ENCODE assay signal across 11 mouse cellular contexts in genomic region chr8:79375775-79376123, GRCm38 (mm10). TPM values are rescaled to one million over a fixed set of nuclear protein-coding genes. Genes with fewer than 3 reads are reported as not detected.
DNase-seq lines count a peak whose midpoint lies in the region; ATAC-seq and TF ChIP-seq lines count a peak whose summit lies in the region.
"Had no signal": no experiment of that assay in that cellular context is flagged by ENCODE, and none has a peak within 500 bp of the region (broad histone marks: within the 10 kb centered on the region; RNA-seq: fewer than 3 reads in every experiment).

No protein-coding gene starts in this region.

- H3K36me3 ChIP-seq in heart, embryonic 16.5 days (ENCODE audit: control insufficient read depth, insufficient read depth) = peaks cover 9% of the 10 kb centered on the region; the same call in 1 of the 2 replicates
- no peaks in the 10 kb centered on the region for H3K36me3 ChIP-seq in G1E (replicated peaks)
- H3K36me3 ChIP-seq in liver, embryonic 11.5 days (ENCODE audit: control insufficient read depth, insufficient read depth, low read length) = no peaks in the 10 kb centered on the region
- H3K36me3 ChIP-seq in forebrain, embryonic 12.5 days (replicated peaks) = peaks cover 15% of the 10 kb centered on the region
- H3K36me3 ChIP-seq in hindbrain, embryonic 13.5 days = peaks cover 19% of the 10 kb centered on the region
- no peaks in the 10 kb centered on the region; the same call in 1 of the 2 replicates for H3K36me3 ChIP-seq in hindbrain, embryonic 16.5 days (ENCODE audit: control insufficient read depth, insufficient read depth, low read length)

- H3K9ac ChIP-seq in heart, embryonic 16.5 days (ENCODE audit: low read length) = 0 out of 2 replicates have a peak overlapping the region, but pooled peaks have one; percentile 22
- H3K9ac ChIP-seq in liver, embryonic 11.5 days (ENCODE audit: low read depth, low read length) = no peak overlapping the region
- no peak overlapping the region for H3K9ac ChIP-seq in forebrain, embryonic 12.5 days
- no peak overlapping the region for H3K9ac ChIP-seq in hindbrain, embryonic 13.5 days
- H3K9ac ChIP-seq in hindbrain, embryonic 16.5 days (ENCODE audit: low read depth, low read length) = no peak overlapping the region
- H3K9ac ChIP-seq: embryonic facial prominence, embryonic 15.5 days had no signal

- peaks cover 35% of the 10 kb centered on the region for H3K4me1 ChIP-seq in heart, embryonic 16.5 days (ENCODE audit: control insufficient read depth, insufficient read depth, low read length)
- H3K4me1 ChIP-seq in G1E (ENCODE audit: insufficient read depth, low read depth, low read length) = peaks cover 69% of the 10 kb centered on the region
- H3K4me1 ChIP-seq in liver, embryonic 11.5 days (replicated peaks; ENCODE audit: control insufficient read depth, insufficient read depth, low read length) = peaks cover 32% of the 10 kb centered on the region
- peaks cover 29% of the 10 kb centered on the region for H3K4me1 ChIP-seq in forebrain, embryonic 12.5 days
- peaks cover 49% of the 10 kb centered on the region for H3K4me1 ChIP-seq in hindbrain, embryonic 13.5 days (replicated peaks)
- peaks cover 11% of the 10 kb centered on the region for H3K4me1 ChIP-seq in hindbrain, embryonic 16.5 days (ENCODE audit: control insufficient read depth, insufficient read depth, low read depth, low read length)

- ATAC-seq in heart, embryonic 16.5 days (replicated peaks; ENCODE audit: extremely low read depth, insufficient read depth, low FRiP score) = no peak
- ATAC-seq in G1E (ENCODE audit: extremely low read depth, insufficient number of reproducible peaks, low FRiP score, poor library complexity, severe bottlenecking) = peak; percentile 84
- ATAC-seq in liver, embryonic 11.5 days (replicated peaks; ENCODE audit: low FRiP score) = peak; percentile 89
- no peak for ATAC-seq in forebrain, embryonic 12.5 days (ENCODE audit: low FRiP score)
- no peak for ATAC-seq in hindbrain, embryonic 13.5 days (ENCODE audit: low FRiP score)
- no peak for ATAC-seq in hindbrain, embryonic 16.5 days

- H3K4me3 ChIP-seq in heart, embryonic 16.5 days (ENCODE audit: low read length) = no peak overlapping the region
- peak overlapping the region; percentile 24; the same call in 1 of the 2 replicates for H3K4me3 ChIP-seq in G1E (ENCODE audit: low read depth, low read length)
- no peak overlapping the region for H3K4me3 ChIP-seq in liver, embryonic 11.5 days (ENCODE audit: low read depth, low read length)
- H3K4me3 ChIP-seq in forebrain, embryonic 12.5 days (replicated peaks) = no peak overlapping the region
- H3K4me3 ChIP-seq in hindbrain, embryonic 13.5 days = no peak overlapping the region
- no peak overlapping the region for H3K4me3 ChIP-seq in hindbrain, embryonic 16.5 days (ENCODE audit: low read length)
- H3K4me3 ChIP-seq: embryonic facial prominence, embryonic 15.5 days had no signal

- H3K27ac ChIP-seq in heart, embryonic 16.5 days (ENCODE audit: low read length) = peak overlapping the region; percentile 50; the same call in 1 of the 2 replicates
- H3K27ac ChIP-seq in liver, embryonic 11.5 days (ENCODE audit: low read depth, low read length) = no peak overlapping the region
- H3K27ac ChIP-seq in forebrain, embryonic 12.5 days = no peak overlapping the region
- no peak overlapping the region for H3K27ac ChIP-seq in hindbrain, embryonic 13.5 days
- H3K27ac ChIP-seq in hindbrain, embryonic 16.5 days (ENCODE audit: low read depth, low read length) = no peak overlapping the region
- H3K27ac ChIP-seq: embryonic facial prominence, embryonic 15.5 days had no signal

- no peak for DNase-seq in heart, adult 9 months (ENCODE audit: low spot score in 2 of 2)
- DNase-seq in G1E (ENCODE audit: low spot score) = peak; percentile 77
- DNase-seq in c-Kit-positive CD71-positive TER-119-positive erythroid progenitor cells, embryonic 14.5 days (ENCODE audit: low spot score) = peak; percentile 37
- no peak for DNase-seq in liver, embryonic 11.5 days (ENCODE audit: low spot score)
- DNase-seq: cerebellum, adult 9-10 months; thymus, postnatal 36 days had no signal

- 29% methylated on average over 5 of the region's 5 CpGs for WGBS in heart, embryonic 16.5 days
- WGBS in liver, embryonic 11.5 days = 20% methylated on average over 5 of the region's 5 CpGs
- 88% methylated on average over 5 of the region's 5 CpGs for WGBS in forebrain, embryonic 12.5 days
- WGBS in hindbrain, embryonic 13.5 days = 67% methylated on average over 5 of the region's 5 CpGs
- 79% methylated on average over 5 of the region's 5 CpGs for WGBS in hindbrain, embryonic 16.5 days

- H3K9me3 ChIP-seq in heart, embryonic 16.5 days (replicated peaks; ENCODE audit: control insufficient read depth, low read length) = no peaks in the 10 kb centered on the region
- no peaks in the 10 kb centered on the region for H3K9me3 ChIP-seq in G1E (replicated peaks)
- no peaks in the 10 kb centered on the region for H3K9me3 ChIP-seq in liver, embryonic 11.5 days (ENCODE audit: control insufficient read depth, low read length)
- no peaks in the 10 kb centered on the region for H3K9me3 ChIP-seq in forebrain, embryonic 12.5 days
- H3K9me3 ChIP-seq in hindbrain, embryonic 13.5 days = no peaks in the 10 kb centered on the region
- no peaks in the 10 kb centered on the region for H3K9me3 ChIP-seq in hindbrain, embryonic 16.5 days (ENCODE audit: control insufficient read depth, low read length)
- H3K9me3 ChIP-seq: embryonic facial prominence, embryonic 15.5 days had no signal

- TF ChIP-seq CTCF in G1E (IDR thresholded peaks at IDR 0.05; ENCODE audit: low read depth, low read length) = no peak

- no peaks in the 10 kb centered on the region for H3K27me3 ChIP-seq in heart, embryonic 16.5 days (ENCODE audit: control insufficient read depth, insufficient read depth, low read length)
- peaks cover 8% of the 10 kb centered on the region; the same call in 1 of the 2 replicates for H3K27me3 ChIP-seq in G1E (ENCODE audit: insufficient read depth, low read length)
- H3K27me3 ChIP-seq in liver, embryonic 11.5 days (replicated peaks; ENCODE audit: control insufficient read depth, insufficient read depth, low read length) = no peaks in the 10 kb centered on the region
- no peaks in the 10 kb centered on the region for H3K27me3 ChIP-seq in forebrain, embryonic 12.5 days
- H3K27me3 ChIP-seq in hindbrain, embryonic 13.5 days = no peaks in the 10 kb centered on the region
- no peaks in the 10 kb centered on the region for H3K27me3 ChIP-seq in hindbrain, embryonic 16.5 days (replicated peaks; ENCODE audit: control insufficient read depth, insufficient read depth, low read length)
- H3K27me3 ChIP-seq: embryonic facial prominence, embryonic 15.5 days had no signal

- H3K4me2 ChIP-seq in heart, embryonic 16.5 days (ENCODE audit: low read depth, low read length) = peak overlapping the region; percentile 39
- H3K4me2 ChIP-seq in liver, embryonic 11.5 days = peak overlapping the region; percentile 59
- H3K4me2 ChIP-seq in forebrain, embryonic 12.5 days = no peak overlapping the region
- no peak overlapping the region for H3K4me2 ChIP-seq in hindbrain, embryonic 13.5 days
- H3K4me2 ChIP-seq in hindbrain, embryonic 16.5 days (ENCODE audit: low read length) = no peak overlapping the region
- H3K4me2 ChIP-seq: embryonic facial prominence, embryonic 15.5 days had no signal

RNA-seq across cellular contexts. Expression of gene Smad1, which starts 23.6 kb away (rescaled TPM):
- polyA plus RNA-seq in heart, embryonic 16.5 days (2015; fragmentation: Nextera tagmentation; extraction: Ambion mirVana) = 20.8 and 22.4 TPM in 2 replicates
- total RNA-seq in G1E (2014; fragmentation: Nextera tagmentation) (2.0 and 2.9 TPM in 2 replicates), G1E (2017) (1.2 and 2.1 TPM in 2 replicates)
- 1.5 and 2.0 TPM in 2 replicates for polyA plus RNA-seq in G1E (2012)
- polyA plus RNA-seq in liver, embryonic 11.5 days (2014; fragmentation: Nextera tagmentation; extraction: Ambion mirVana) = 18.5 TPM in 2 replicates
- polyA plus RNA-seq in forebrain, embryonic 12.5 days (2016; fragmentation: Nextera tagmentation; extraction: Ambion mirVana) = 63.7 and 63.8 TPM in 2 replicates
- polyA plus RNA-seq in hindbrain, embryonic 13.5 days (2015; fragmentation: Nextera tagmentation; extraction: Ambion mirVana) = 64.2 and 65.6 TPM in 2 replicates
- 55.2 and 62.3 TPM in 2 replicates for polyA plus RNA-seq in hindbrain, embryonic 16.5 days (2015; fragmentation: Nextera tagmentation; extraction: Ambion mirVana)

Comparison
In these comparisons a context has a peak if more than half of its experiments do, and no peak if none do; other contexts are left out.
1. ATAC-seq: peak in G1E (single experiment) and liver, embryonic 11.5 days (single experiment); none in heart, embryonic 16.5 days (single experiment), forebrain, embryonic 12.5 days (single experiment), hindbrain, embryonic 13.5 days (single experiment) and hindbrain, embryonic 16.5 days (single experiment).
2. H3K4me2 ChIP-seq: peak in heart, embryonic 16.5 days (single experiment) and liver, embryonic 11.5 days (single experiment); none in forebrain, embryonic 12.5 days (single experiment), hindbrain, embryonic 13.5 days (single experiment) and hindbrain, embryonic 16.5 days (single experiment).
3. DNase-seq: peak in G1E (single experiment) and c-Kit-positive CD71-positive TER-119-positive erythroid progenitor cells, embryonic 14.5 days (single experiment); none in heart, adult 9 months (0 of 2) and liver, embryonic 11.5 days (single experiment).